In genomic region chr5:147825375-147825969, GRCm38 (mm10) we compare ENCODE assay signal across 8 mouse cellular contexts. TPM values are rescaled to one million over a fixed set of nuclear protein-coding genes. Genes with fewer than 3 reads are reported as not detected.
DNase-seq lines count a peak whose midpoint lies in the region; ATAC-seq and TF ChIP-seq lines count a peak whose summit lies in the region.

No protein-coding gene starts in this region.

- TF ChIP-seq EP300 in stomach, postnatal 0 days (optimal IDR thresholded peaks at IDR 0.05): no peak

- peak overlapping the region; percentile 30; the same call in 1 of the 2 replicates for H3K9ac ChIP-seq in heart, embryonic 16.5 days (ENCODE audit: low read length)
- no peak overlapping the region for H3K9ac ChIP-seq in stomach, postnatal 0 days (ENCODE audit: low read length)
- no peak overlapping the region for H3K9ac ChIP-seq in forebrain, embryonic 14.5 days (ENCODE audit: low read length)
- no peak overlapping the region for H3K9ac ChIP-seq in forebrain, embryonic 12.5 days

- no peak for TF ChIP-seq CTCF in testis, adult 2 months (IDR thresholded peaks at IDR 0.05; ENCODE audit: control insufficient read depth, insufficient read depth, insufficient replicate concordance, low read depth, low read length)
- TF ChIP-seq CTCF in stomach, postnatal 0 days (IDR thresholded peaks at IDR 0.05; ENCODE audit: low read depth): no peak

- peaks cover 9% of the 10 kb centered on the region for H3K4me1 ChIP-seq in testis, adult 2 months (ENCODE audit: control insufficient read depth, insufficient read depth, low read length)
- H3K4me1 ChIP-seq in heart, embryonic 16.5 days (ENCODE audit: control insufficient read depth, insufficient read depth, low read length): peaks cover 15% of the 10 kb centered on the region
- H3K4me1 ChIP-seq in stomach, postnatal 0 days (replicated peaks; ENCODE audit: control insufficient read depth, insufficient read depth): no peaks in the 10 kb centered on the region
- H3K4me1 ChIP-seq in forebrain, embryonic 14.5 days (ENCODE audit: control insufficient read depth, insufficient read depth, low read length): no peaks in the 10 kb centered on the region
- no peaks in the 10 kb centered on the region for H3K4me1 ChIP-seq in forebrain, embryonic 12.5 days

- intact Hi-C loops in left cerebral cortex, postnatal 4 days (cut with DNase I): no loop called here

- H3K27me3 ChIP-seq in testis, adult 2 months (ENCODE audit: control insufficient read depth, insufficient read depth, low read length): no peaks in the 10 kb centered on the region
- no peaks in the 10 kb centered on the region for H3K27me3 ChIP-seq in heart, embryonic 16.5 days (ENCODE audit: control insufficient read depth, insufficient read depth, low read length)
- H3K27me3 ChIP-seq in stomach, postnatal 0 days (ENCODE audit: control insufficient read depth, insufficient read depth, low read length): no peaks in the 10 kb centered on the region
- no peaks in the 10 kb centered on the region for H3K27me3 ChIP-seq in forebrain, embryonic 14.5 days (replicated peaks; ENCODE audit: control insufficient read depth, insufficient read depth, low read length)
- H3K27me3 ChIP-seq in forebrain, embryonic 12.5 days: no peaks in the 10 kb centered on the region

- TF ChIP-seq POLR2A in testis, adult 2 months (IDR thresholded peaks at IDR 0.05; ENCODE audit: control insufficient read depth, low read depth, low read length): no peak

- whole genome bisulfite sequencing in heart, embryonic 16.5 days: 19% methylated on average over 22 of the region's 22 CpGs
- 42% methylated on average over 22 of the region's 22 CpGs for WGBS in stomach, postnatal 0 days
- WGBS in forebrain, embryonic 14.5 days: 66% methylated on average over 22 of the region's 22 CpGs
- 69% methylated on average over 22 of the region's 22 CpGs for WGBS in forebrain, embryonic 12.5 days

- H3K36me3 ChIP-seq in testis, adult 2 months (ENCODE audit: control insufficient read depth, insufficient read depth, low read length): no peaks in the 10 kb centered on the region
- H3K36me3 ChIP-seq in heart, embryonic 16.5 days (ENCODE audit: control insufficient read depth, insufficient read depth): no peaks in the 10 kb centered on the region
- no peaks in the 10 kb centered on the region for H3K36me3 ChIP-seq in stomach, postnatal 0 days (ENCODE audit: control insufficient read depth, insufficient read depth, low read length)
- no peaks in the 10 kb centered on the region for H3K36me3 ChIP-seq in forebrain, embryonic 14.5 days (ENCODE audit: control insufficient read depth, insufficient read depth, low read length)
- no peaks in the 10 kb centered on the region for H3K36me3 ChIP-seq in forebrain, embryonic 12.5 days (replicated peaks)

- H3K27ac ChIP-seq in testis, adult 2 months (ENCODE audit: control insufficient read depth, insufficient read depth, low read depth, low read length): no peak overlapping the region
- no peak overlapping the region for H3K27ac ChIP-seq in heart, embryonic 16.5 days (ENCODE audit: low read length)
- H3K27ac ChIP-seq in stomach, postnatal 0 days (replicated peaks): no peak overlapping the region
- no peak overlapping the region for H3K27ac ChIP-seq in forebrain, embryonic 14.5 days (ENCODE audit: low read depth, low read length)
- H3K27ac ChIP-seq in forebrain, embryonic 12.5 days: no peak overlapping the region

- no peak for DNase-seq in testis, postnatal 14 days (ENCODE audit: low spot score)
- DNase-seq in kidney, postnatal 36 days: peak; percentile 20 to 42
- DNase-seq in stomach, postnatal 0 days (ENCODE audit: low spot score): no peak
- DNase-seq in left cerebral cortex, postnatal 4 days: no peak
- DNase-seq in forebrain, embryonic 14.5 days (ENCODE audit: low spot score): no peak

- peak; percentile 39; the same call in 1 of the 2 replicates for ATAC-seq in heart, embryonic 16.5 days (replicated peaks; ENCODE audit: extremely low read depth, insufficient read depth, low FRiP score)
- ATAC-seq in stomach, postnatal 0 days (ENCODE audit: low FRiP score, low TSS enrichment): peak; percentile 38; the same call in 1 of the 2 replicates
- ATAC-seq in forebrain, embryonic 14.5 days: no peak
- ATAC-seq in forebrain, embryonic 12.5 days (ENCODE audit: low FRiP score): no peak

- H3K4me2 ChIP-seq in heart, embryonic 16.5 days (ENCODE audit: low read depth, low read length): peak overlapping the region; percentile 61
- H3K4me2 ChIP-seq in stomach, postnatal 0 days (replicated peaks; ENCODE audit: low read depth): peak overlapping the region; percentile 31; the same call in 1 of the 2 replicates
- H3K4me2 ChIP-seq in forebrain, embryonic 14.5 days (ENCODE audit: low read length): no peak overlapping the region
- no peak overlapping the region for H3K4me2 ChIP-seq in forebrain, embryonic 12.5 days

- no peaks in the 10 kb centered on the region; the same call in 1 of the 2 replicates for H3K9me3 ChIP-seq in heart, embryonic 16.5 days (replicated peaks; ENCODE audit: control insufficient read depth, low read length)
- H3K9me3 ChIP-seq in stomach, postnatal 0 days (ENCODE audit: control insufficient read depth, low read length): no peaks in the 10 kb centered on the region
- H3K9me3 ChIP-seq in forebrain, embryonic 14.5 days (replicated peaks; ENCODE audit: control insufficient read depth, low read length): no peaks in the 10 kb centered on the region
- no peaks in the 10 kb centered on the region for H3K9me3 ChIP-seq in forebrain, embryonic 12.5 days

- peak overlapping the region; percentile 7 for H3K4me3 ChIP-seq in testis, adult 2 months (ENCODE audit: control insufficient read depth, low read depth, low read length)
- peak overlapping the region; percentile 35 for H3K4me3 ChIP-seq in heart, embryonic 16.5 days (ENCODE audit: low read length)
- no peak overlapping the region for H3K4me3 ChIP-seq in stomach, postnatal 0 days (ENCODE audit: low read depth, low read length)
- no peak overlapping the region for H3K4me3 ChIP-seq in forebrain, embryonic 14.5 days (ENCODE audit: low read depth, low read length)
- no peak overlapping the region for H3K4me3 ChIP-seq in forebrain, embryonic 12.5 days (replicated peaks)

RNA-seq across cellular contexts. Expression of gene Pomp, which starts 34.8 kb away (rescaled TPM):
- polyA plus RNA-seq in testis, adult 2 months (2012; rRNA removed): 38.1 and 41.7 TPM in 2 replicates
- polyA plus RNA-seq in heart, embryonic 16.5 days (2015; fragmentation: Nextera tagmentation; extraction: Ambion mirVana): 269 and 312 TPM in 2 replicates
- polyA plus RNA-seq in stomach, postnatal 0 days (2015; fragmentation: Nextera tagmentation; extraction: Ambion mirVana): 419 and 427 TPM in 2 replicates
- total RNA-seq in left cerebral cortex, postnatal 4 days (2021): 100 to 1,000 TPM; 143 to 160 TPM
- 513 and 580 TPM in 2 replicates for polyA plus RNA-seq in forebrain, embryonic 14.5 days (2014; fragmentation: Nextera tagmentation; extraction: Ambion mirVana)
- polyA plus RNA-seq in forebrain, embryonic 12.5 days (2016; fragmentation: Nextera tagmentation; extraction: Ambion mirVana): 528 and 531 TPM in 2 replicates

Comparison
In these comparisons a context has a peak if more than half of its experiments do, and no peak if none do; other contexts are left out.
1. H3K4me3 ChIP-seq: peak in testis, adult 2 months (single experiment) and heart, embryonic 16.5 days (single experiment); none in stomach, postnatal 0 days (single experiment), forebrain, embryonic 14.5 days (single experiment) and forebrain, embryonic 12.5 days (single experiment).
2. DNase-seq: peak in kidney, postnatal 36 days (2 of 2); none in testis, postnatal 14 days (single experiment), stomach, postnatal 0 days (single experiment), left cerebral cortex, postnatal 4 days (single experiment) and forebrain, embryonic 14.5 days (single experiment).
3. ATAC-seq: peak in heart, embryonic 16.5 days (single experiment) and stomach, postnatal 0 days (single experiment); none in forebrain, embryonic 14.5 days (single experiment) and forebrain, embryonic 12.5 days (single experiment).
4. H3K4me2 ChIP-seq: peak in heart, embryonic 16.5 days (single experiment) and stomach, postnatal 0 days (single experiment); none in forebrain, embryonic 14.5 days (single experiment) and forebrain, embryonic 12.5 days (single experiment).